Mouse (Mus musculus) E14TG2a.4 (cell line): ENCODE data around the gene Klc1.

Experiments used
- H3K27me3 ChIP-seq: 2 replicates; pipeline ENCODE4 v1.6.1; 2014; ENCODE audit warnings: low read length, control low read depth; ENCODE audit not compliant: insufficient read depth
- H3K36me3 ChIP-seq: 2 replicates; pipeline ENCODE4 v1.6.1; 2014; ENCODE audit warnings: low read length, control low read depth; ENCODE audit not compliant: insufficient read depth
- H3K4me1 ChIP-seq: replicated peaks from 2 replicates; pipeline ENCODE4 v1.6.1; 2014; ENCODE audit warnings: low read depth, low read length, control low read depth
- H3K4me3 ChIP-seq: replicated peaks from 2 replicates; pipeline ENCODE4 v1.5.1; 2014; ENCODE audit warnings: mild to moderate bottlenecking, low read length
- H3K9me3 ChIP-seq: 2 replicates; pipeline ENCODE4 v1.6.1; 2014; ENCODE audit warnings: low read length, control low read depth
- CTCF ChIP-seq: conservative IDR thresholded peaks from 2 replicates; pipeline ENCODE4 v1.5.1; 2014; ENCODE audit warnings: low read length
- NANOG ChIP-seq: IDR thresholded peaks from 2 replicates; pipeline ENCODE4 v1.6.1; 2014; ENCODE audit warnings: borderline replicate concordance, low read length, mixed read lengths
- POU5F1 ChIP-seq: IDR thresholded peaks from 2 replicates; pipeline ENCODE4 v1.6.1; 2014; ENCODE audit warnings: low read length, borderline replicate concordance

Klc1 gene

GRCm38 (mm10) chr12:111819936-111820335 lies 61.3 kb downstream of the Klc1 start:
- H3K4me3 ChIP-seq: no peak overlapping the region
- H3K9me3 ChIP-seq: no peaks in the 10 kb centered on the region
- TF ChIP-seq CTCF (no peak), POU5F1 (no peak), NANOG (no peak)
- H3K4me1 ChIP-seq: peaks cover 56% of the 10 kb centered on the region
- peaks cover 49% of the 10 kb centered on the region for H3K36me3 ChIP-seq
- no peaks in the 10 kb centered on the region for H3K27me3 ChIP-seq

GRCm38 (mm10) chr12:111820708-111821107 lies 62.1 kb downstream of the Klc1 start:
- no peak for TF ChIP-seq POU5F1
- no peak for TF ChIP-seq NANOG
- TF ChIP-seq CTCF: no peak
- H3K4me3 ChIP-seq: no peak overlapping the region
- H3K4me1 ChIP-seq: peaks cover 48% of the 10 kb centered on the region
- no peaks in the 10 kb centered on the region for H3K9me3 ChIP-seq
- H3K27me3 ChIP-seq: no peaks in the 10 kb centered on the region
- peaks cover 53% of the 10 kb centered on the region for H3K36me3 ChIP-seq

GRCm38 (mm10) chr12:111821931-111822330 lies 63.3 kb downstream of the Klc1 start:
- Histone ChIP-seq H3K4me1 (peaks cover 36% of the 10 kb centered on the region), H3K9me3 (no peaks in the 10 kb centered on the region), H3K36me3 (peaks cover 65% of the 10 kb centered on the region), H3K4me3 (no peak overlapping the region), H3K27me3 (no peaks in the 10 kb centered on the region)
- no peak for TF ChIP-seq CTCF
- no peak for TF ChIP-seq NANOG
- no peak for TF ChIP-seq POU5F1

GRCm38 (mm10) chr12:111827556-111827955 lies 68.9 kb downstream of the Klc1 start:
- peaks cover 4% of the 10 kb centered on the region; the same call in 1 of the 2 replicates for H3K4me1 ChIP-seq
- no peaks in the 10 kb centered on the region for H3K27me3 ChIP-seq
- no peak overlapping the region for H3K4me3 ChIP-seq
- no peaks in the 10 kb centered on the region for H3K9me3 ChIP-seq
- H3K36me3 ChIP-seq: peaks cover 95% of the 10 kb centered on the region
- TF ChIP-seq NANOG (no peak), POU5F1 (no peak), CTCF (no peak)

- Histone ChIP-seq H3K9me3 (no peaks in the 10 kb centered on the region), H3K27me3 (no peaks in the 10 kb centered on the region), H3K4me1 (peaks cover 8% of the 10 kb centered on the region; the same call in 1 of the 2 replicates), H3K4me3 (no peak overlapping the region), H3K36me3 (peaks cover 95% of the 10 kb centered on the region)
- TF ChIP-seq POU5F1 (no peak), CTCF (no peak), NANOG (no peak)
Measured at GRCm38 (mm10) chr12:111829447-111829846, 70.8 kb downstream of the Klc1 start.

- H3K36me3 ChIP-seq: peaks cover 95% of the 10 kb centered on the region
- H3K4me3 ChIP-seq: no peak overlapping the region
- peaks cover 8% of the 10 kb centered on the region; the same call in 1 of the 2 replicates for H3K4me1 ChIP-seq
- no peak for TF ChIP-seq NANOG
- no peak for TF ChIP-seq POU5F1
- TF ChIP-seq CTCF: no peak
- no peaks in the 10 kb centered on the region for H3K9me3 ChIP-seq
- no peaks in the 10 kb centered on the region for H3K27me3 ChIP-seq
Measured at GRCm38 (mm10) chr12:111829954-111830353, 71.3 kb downstream of the Klc1 start.

GRCm38 (mm10) chr12:111830375-111830774 lies 71.7 kb downstream of the Klc1 start:
- peaks cover 95% of the 10 kb centered on the region for H3K36me3 ChIP-seq

GRCm38 (mm10) chr12:111832643-111833042 lies 74.0 kb downstream of the Klc1 start:
- Histone ChIP-seq H3K36me3 (peaks cover 95% of the 10 kb centered on the region), H3K4me1 (peaks cover 8% of the 10 kb centered on the region; the same call in 1 of the 2 replicates), H3K27me3 (no peaks in the 10 kb centered on the region), H3K9me3 (no peaks in the 10 kb centered on the region), H3K4me3 (no peak overlapping the region)
- TF ChIP-seq POU5F1 (no peak), NANOG (no peak)

More at GRCm38 (mm10) chr12:111830375-111830774, 71.7 kb downstream of the Klc1 start:
- Histone ChIP-seq H3K9me3 (no peaks in the 10 kb centered on the region), H3K27me3 (no peaks in the 10 kb centered on the region), H3K4me3 (no peak overlapping the region), H3K4me1 (peaks cover 8% of the 10 kb centered on the region; the same call in 1 of the 2 replicates)
- no peak for TF ChIP-seq NANOG
- TF ChIP-seq CTCF: no peak
- no peak for TF ChIP-seq POU5F1

GRCm38 (mm10) chr12:111833457-111833856 lies 74.8 kb downstream of the Klc1 start:
- Histone ChIP-seq H3K27me3 (no peaks in the 10 kb centered on the region), H3K9me3 (no peaks in the 10 kb centered on the region), H3K4me1 (peaks cover 8% of the 10 kb centered on the region; the same call in 1 of the 2 replicates), H3K4me3 (no peak overlapping the region), H3K36me3 (peaks cover 91% of the 10 kb centered on the region)
- TF ChIP-seq NANOG: no peak
- no peak for TF ChIP-seq POU5F1
- TF ChIP-seq CTCF: no peak
